Mouse (Mus musculus): ENCODE measurements around the gene Rhobtb1.

GRCm38 (mm10) chr10:69274275-69274674, 123.0 kb downstream of the Rhobtb1 start:
- no peak for TF ChIP-seq POLR2A (IDR thresholded peaks at IDR 0.05; ENCODE audit: control insufficient read depth, low read depth, low read length)
- no peak for TF ChIP-seq CTCF (IDR thresholded peaks at IDR 0.05; ENCODE audit: control insufficient read depth, insufficient read depth, insufficient replicate concordance, low read depth, low read length)

All from testis, adult 2 months (tissue).